Mouse (Mus musculus) telencephalon, adult 2 months (tissue): ENCODE measurements around the gene Naa50.

ENCODE experiments used
- DNase-seq: peaks from one replicate; pipeline ENCODE4 v3.0.0-alpha.2; 2011; ENCODE audit warnings: low read depth, low spot score

The Naa50 gene

GRCm38 (mm10) chr16:44199066-44199703 lies 59.6 kb downstream of the Naa50 start:
- DNase-seq = no peak

- DNase-seq = no peak
These were observed 60.5 kb downstream of the Naa50 start for GRCm38 (mm10) chr16:44200146-44200545.

DNA sequence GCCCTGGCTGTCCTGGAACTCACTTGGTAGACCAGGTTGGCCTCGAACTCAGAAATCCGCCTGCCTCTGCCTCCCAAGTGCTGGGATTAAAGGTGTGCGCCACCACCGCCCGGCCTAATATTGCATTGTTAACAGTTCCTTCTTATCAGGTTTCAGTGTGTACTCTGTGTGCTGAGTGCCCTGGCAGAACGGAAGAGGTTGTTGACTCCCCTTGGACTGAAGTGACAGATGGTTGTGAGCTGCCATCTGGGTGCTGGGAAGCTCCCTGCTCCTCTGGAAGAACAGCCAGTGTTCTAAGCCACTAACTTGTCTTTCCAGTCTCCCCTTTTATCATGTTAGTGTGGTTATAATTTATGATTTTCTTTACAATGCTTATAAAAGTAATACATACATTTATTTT lies 64.7 kb downstream of the Naa50 start:
- DNase-seq = no peak

GRCm38 (mm10) chr16:44205973-44206372 lies 66.3 kb downstream of the Naa50 start:
- DNase-seq = no peak

DNA sequence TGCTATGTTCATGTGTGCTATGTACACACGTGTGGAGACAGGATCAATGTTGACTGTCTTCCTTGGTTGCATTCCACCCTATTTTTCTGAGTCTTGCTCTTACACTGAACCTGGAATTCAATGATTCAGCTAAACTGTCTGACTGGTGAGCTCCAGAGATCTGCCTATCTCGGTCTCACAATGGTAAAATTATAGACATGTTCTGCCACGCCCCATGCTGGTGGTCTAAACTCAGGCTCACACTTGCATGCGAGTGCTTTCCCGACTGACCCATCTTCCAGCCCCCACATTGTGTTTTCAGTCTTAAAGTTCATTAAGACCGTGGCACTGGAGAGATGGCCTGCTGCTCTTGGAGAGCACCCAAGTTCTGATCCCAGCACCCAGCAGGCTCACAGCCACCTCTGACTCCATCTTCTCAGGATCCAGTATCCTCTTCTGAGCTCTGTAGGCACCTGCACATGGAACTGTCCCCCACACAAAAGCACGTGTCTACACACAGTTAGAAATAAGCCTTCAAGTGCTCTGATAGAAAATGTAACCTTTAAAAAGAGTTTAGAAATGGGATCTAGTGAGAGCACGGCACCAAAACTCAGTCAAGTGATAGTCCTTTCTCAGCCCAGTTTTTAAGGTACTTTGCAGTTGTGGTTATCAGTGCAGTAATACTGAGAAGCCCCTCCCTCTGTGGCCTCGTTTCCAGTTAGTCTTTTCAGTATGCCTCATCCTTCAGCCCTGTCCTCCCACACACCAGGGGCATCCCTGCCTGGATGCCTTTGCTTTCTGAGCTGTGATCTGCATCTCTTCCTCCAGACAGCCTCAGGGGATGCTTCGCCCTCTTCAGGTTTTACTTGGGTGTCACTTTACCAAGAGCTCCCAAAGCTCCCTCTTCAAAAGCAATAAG lies 70.8 kb downstream of the Naa50 start:
- no peak for DNase-seq

GRCm38 (mm10) chr16:44211054-44211414 lies 71.4 kb downstream of the Naa50 start:
- DNase-seq = no peak

DNA sequence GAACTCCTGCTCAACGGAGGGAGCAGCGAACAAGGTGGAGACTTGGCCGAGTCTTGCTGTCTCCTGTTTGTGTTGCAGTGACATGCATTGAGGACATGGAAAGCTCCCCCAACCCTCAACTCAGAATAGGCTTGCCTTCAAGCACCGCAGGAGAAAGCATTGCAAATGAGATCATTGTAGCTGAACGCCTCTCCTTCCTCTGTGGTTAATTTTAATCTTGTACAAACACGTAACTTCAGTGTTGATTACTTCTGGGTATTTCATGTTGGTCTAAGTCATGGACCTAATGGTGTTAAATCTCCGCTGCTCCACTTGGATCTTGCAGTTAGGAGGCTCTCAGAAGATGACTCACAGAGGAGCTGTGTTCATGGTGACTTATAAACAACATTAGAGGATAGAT lies 73.1 kb downstream of the Naa50 start:
- no peak for DNase-seq
